Mouse (Mus musculus) kidney, postnatal 36 days (tissue): ENCODE measurements around the gene Chrna9.
"Not testable (repeated sequence)": the region's sequence is repeated elsewhere in the genome, so short reads cannot be mapped to it uniquely, and the experiment has no call there.

ENCODE experiments used
- DNase-seq, 2 experiments: peaks; one replicate each; pipeline ENCODE4 v3.0.0; 2021 to 2022; ENCODE audit warnings: mixed read lengths in 2 of 2

Gene Chrna9

DNA sequence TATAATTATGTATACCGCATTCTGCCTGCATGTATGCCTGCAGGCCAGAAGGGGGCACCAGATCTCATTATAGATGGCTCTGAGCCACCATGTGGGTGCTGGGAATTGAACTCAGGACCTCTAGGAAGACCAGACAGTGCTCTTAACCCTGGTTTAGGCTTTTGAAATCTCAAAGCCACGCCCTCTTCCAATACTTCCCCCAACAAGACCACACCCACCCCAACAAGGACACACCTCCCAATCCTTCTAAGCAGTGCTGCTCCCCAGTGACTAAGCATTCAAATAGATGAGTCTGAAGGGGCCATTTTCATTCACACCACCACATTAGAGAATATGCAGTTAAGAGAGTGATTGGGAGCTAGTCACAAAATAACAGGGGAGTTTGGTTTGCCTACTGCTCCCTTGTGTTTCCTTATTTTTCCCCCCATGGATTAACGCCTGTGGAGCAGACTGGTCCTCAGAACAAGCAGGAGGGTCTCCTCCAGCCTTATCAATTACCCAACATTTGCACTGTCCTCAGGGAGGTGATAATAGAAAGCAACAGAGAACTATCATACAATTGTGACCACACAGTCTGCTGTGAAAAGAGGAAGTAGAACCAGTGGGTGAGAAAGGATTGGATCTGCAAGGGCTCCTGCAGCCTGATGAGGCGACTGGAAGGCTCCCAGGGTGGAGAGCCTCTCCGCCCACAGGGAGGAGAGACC is 25.3 kb downstream of the Chrna9 start:
- DNase-seq, result no peak

DNA sequence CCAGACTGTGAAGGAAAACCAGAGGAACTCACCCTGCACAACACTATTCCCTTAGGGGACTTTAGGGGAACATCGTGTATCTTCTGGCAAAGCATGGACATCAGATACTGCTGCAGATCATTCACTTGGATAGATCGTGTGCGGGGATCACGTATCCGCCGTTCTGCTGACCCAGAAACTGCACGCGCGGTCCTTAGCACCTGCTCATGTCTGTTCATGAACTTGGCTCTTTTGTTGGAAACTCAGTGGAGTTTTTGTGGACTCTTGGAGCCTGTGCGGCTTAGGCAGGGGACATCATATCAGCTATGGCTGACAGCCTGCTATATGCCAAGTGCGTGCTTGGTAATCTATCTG is 25.9 kb downstream of the Chrna9 start:
- DNase-seq, result no peak

DNA sequence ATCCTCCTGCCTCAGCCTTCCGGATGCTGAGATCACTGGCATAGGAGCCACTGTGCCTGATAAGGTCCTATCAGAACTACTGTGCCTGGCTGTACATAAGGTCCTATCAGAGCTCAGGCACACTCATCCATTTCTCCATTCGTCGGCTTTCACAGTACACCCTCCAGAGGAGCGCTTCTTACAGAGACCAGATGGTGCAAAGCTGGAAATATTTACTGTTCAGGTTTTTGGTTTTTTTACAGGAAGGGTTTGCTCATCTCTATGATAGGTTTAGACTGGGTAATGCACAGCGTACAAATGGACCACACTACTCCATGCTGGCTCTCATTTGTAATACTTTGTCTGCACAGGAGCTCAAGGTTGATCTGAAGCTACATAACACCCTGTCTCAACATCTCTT is 28.6 kb downstream of the Chrna9 start:
- DNase-seq, result no peak

DNA sequence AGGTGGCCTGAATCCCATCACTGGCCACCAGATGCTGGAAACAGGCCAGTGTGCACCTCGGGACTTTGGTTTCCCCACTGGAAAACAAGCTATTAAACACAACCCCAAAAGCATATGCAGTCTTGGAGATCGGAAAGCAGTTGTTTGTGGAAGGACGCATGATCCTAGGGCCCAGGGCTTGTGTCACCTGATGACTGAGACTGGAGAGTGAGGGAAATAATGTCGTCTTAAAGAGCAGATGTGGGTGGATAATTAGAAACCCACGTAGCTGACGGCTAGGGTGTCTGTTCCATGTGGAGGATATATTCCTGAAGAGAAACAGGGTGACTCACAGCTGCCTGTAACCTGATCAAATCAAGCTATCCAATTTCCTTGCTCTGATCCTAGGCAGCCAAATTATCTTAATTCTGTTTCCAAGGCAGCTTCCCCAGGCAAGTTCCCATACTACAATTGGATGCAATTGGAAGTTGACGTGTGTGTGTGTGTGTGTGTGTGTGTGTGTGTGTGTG is 31.1 kb downstream of the Chrna9 start:
- no peak for DNase-seq

DNA sequence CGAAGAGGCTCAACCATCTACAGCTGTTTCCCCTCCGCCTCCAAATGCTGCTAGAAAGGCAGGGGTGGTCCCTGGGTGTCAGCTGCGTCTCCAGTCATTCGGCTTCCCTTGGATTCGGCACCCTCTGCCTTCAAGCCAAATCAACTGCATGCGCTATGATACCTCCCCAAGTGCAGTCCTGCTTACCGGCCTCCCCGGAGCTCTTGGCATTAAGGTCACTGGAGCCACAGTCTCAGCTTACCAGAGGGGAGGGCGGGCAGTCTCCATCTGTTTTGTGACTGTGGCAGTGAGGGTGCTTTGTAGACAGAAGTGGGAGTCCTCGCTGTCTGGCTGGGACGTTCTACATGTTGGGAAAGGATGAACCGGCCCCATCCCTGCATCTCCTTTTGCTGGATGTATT is 32.4 kb downstream of the Chrna9 start:
- no peak for DNase-seq

DNA sequence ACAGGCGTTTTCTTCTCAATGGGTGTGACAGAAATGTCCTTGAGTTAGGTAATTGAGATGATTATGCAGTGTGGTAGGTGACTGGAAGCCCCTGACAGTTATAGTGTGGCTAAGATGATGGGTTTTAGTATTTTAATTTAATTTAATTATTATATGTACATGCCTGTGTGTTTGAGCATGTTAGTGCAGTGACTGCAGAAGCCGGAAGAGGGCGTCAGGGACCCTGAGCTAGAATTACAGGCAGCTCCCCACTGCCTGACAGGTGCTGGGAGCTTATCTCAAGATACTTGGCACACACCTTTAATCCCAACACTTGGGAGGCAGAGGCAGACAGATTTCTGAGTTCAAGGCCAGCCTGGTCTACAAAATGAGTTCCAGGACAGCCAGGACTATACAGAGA is 33.3 kb downstream of the Chrna9 start:
- no peak for DNase-seq

DNA sequence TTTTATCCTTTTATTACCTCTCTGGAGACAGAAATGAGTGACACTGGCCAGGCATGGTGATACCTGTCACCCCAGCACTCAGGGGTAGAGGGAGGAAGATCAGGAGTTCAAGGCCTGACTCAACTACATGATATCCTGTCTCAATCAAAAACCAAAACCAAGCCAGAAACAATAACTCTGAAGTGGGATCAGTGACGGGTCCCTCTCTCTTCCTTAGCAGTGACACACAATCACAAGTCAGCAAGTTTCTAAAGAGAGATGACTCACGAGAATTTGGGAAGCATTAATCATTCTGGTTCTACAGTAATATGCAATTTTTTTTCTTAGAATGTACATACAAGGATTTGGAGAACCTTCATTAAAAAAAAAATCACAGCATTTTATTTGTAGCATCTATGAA is 38.5 kb downstream of the Chrna9 start:
- no peak for DNase-seq

DNA sequence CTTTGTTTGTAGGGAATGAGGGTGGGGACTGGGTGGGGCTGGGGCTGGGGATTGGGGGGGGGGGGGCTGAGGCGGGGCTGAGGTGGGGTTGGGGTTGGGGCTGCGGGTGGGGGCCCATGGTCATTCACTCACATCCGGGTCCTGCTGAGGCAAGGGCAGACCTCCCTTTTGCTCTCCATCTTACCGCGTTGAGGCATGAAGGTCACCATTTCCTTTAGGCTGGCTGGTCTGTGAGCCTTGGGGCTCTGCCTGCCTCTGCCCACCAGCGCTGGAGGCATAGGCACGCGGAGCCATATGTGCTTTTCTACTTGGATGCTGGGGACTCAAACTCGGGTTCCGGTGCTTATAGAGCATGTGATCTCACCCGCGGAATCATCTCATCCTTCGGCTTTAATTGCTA is 41.0 kb downstream of the Chrna9 start:
- DNase-seq, result no peak

DNA sequence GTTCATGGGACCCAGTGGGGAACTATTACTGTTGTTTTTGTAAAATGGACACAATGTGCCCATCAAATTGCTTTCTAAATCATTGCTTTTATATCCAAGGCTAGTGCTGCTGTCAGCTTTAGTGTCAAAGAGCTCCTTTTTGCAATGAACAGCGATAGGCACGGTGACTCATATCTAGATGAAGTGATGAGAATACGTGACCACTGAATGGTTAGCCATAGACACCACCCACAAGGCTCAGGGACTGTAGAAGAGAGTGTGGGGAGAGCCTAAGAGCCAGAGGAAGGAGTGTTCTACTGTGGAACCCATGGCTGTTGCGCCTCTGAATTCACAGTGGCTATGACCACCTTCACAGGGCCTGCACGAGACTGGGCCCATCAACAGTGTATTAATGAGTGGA is 51.7 kb downstream of the Chrna9 start:
- DNase-seq, result no peak

DNA sequence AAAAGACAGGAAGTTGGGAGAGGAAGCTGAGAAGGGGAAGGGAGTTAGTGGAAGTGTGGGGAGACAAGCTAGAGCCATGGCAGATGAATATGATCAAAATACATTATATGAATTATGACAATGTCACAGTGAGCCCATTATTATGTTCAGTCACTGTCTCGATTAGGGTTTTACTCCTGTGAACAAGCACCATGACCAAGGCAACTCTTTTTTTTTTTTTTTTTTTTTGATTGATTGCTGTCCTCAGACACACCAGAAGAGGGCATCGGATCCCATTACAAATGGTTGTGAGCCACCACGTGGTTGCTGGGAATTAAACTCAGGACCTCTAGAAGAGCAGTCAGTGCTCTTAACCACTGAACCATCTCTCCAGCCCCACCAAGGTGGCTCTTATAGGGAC is 52.3 kb downstream of the Chrna9 start:
- not testable (repeated sequence) for DNase-seq

DNA sequence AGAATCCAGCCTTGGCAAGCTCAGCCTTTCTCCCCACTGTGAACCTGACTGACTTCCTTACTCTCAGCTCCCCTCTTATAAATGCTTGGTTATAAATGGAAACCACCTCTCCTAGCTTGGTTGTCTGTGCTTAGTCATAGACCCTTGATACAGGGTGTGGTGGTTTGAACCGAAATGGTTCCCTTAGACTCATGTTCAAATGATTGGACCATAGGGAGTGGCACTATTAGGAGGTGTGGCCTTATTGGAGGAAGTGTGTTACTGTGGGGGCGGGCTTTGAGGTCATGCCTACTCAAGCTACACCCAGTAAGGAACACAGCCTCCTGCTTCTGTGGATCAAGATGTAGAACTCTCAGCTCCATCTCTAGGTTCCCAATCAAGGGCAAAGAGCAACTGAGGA is 56.5 kb downstream of the Chrna9 start:
- DNase-seq, result no peak

DNA sequence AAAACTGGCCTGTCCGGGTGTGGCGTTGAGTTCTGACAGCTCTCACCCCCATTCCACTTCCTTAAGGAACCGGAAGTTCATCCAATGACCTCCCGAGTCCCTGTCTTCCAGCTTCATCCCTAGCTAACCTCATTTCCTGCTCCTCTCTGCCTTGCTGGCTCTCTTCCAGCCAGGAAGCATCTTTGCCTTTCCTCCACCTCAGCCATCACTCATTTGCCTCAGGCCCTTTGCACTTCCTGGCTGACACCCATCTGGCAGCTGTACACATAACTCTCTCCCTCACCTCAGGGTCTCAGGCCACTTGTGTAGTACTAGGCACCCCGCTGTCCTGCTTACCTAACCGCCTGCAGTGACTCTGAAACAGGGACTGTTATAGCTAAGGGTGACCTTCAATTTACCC is 59.9 kb downstream of the Chrna9 start:
- DNase-seq, result peak; percentile 73 to 76

DNA sequence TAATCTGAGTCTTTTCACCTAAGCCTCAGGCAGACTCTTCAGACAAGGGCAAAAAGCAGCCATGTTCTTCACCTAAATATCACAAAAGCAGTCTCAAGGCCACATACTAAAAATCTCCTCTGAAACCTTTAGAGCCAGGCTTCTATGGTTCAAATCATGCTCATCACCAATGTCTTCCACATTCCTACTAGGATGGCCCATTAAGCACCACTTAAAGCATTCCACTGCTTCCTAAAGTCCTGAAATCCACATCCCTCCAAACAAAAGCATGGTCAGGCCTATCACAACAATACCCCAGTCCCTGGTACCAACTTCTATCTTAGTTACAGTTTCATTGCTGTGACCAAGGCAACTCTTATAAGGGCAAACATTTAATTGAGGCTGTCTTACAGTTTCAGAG is 63.1 kb downstream of the Chrna9 start:
- no peak for DNase-seq

DNA sequence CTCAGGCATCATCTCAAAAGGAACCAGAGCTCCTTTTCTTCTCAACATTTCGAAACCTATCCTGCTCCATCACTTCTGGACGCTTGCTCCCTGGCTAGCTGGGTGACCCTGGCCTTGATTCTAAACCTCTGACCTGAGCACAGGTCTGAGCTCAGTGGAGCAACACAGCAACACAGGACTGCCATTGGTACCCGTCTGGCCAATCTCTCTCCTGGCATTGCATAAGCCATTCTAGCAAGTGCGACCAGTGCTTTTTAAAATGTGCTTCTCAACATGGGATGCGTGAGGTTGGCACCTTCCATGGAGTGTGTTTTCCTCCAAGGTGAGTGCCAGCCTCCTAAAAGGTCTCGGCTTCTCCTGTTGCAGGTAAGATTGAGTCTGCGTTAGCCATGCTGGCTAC is 64.4 kb downstream of the Chrna9 start:
- DNase-seq, result no peak

DNA sequence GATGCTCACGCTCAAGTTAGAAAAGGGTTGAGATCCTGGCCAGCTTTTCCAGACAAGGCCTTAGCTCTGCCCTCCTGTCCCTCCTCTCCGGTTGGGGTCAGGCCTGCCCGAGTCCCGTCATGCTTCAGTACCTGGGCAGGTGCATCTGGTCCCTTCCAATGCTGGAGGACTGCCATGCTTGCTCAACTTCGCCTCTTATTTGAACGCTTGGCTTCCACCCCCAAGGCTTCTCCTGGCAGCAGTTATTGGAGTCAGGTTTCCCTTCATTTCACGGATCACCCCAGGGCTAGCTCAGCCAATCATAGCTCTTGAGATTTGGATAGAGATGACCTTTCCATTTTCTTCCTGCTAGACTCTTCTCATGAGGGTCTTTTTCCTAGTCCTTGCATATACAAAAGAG is 65.4 kb downstream of the Chrna9 start:
- DNase-seq, result peak; percentile 89 to 92

DNA sequence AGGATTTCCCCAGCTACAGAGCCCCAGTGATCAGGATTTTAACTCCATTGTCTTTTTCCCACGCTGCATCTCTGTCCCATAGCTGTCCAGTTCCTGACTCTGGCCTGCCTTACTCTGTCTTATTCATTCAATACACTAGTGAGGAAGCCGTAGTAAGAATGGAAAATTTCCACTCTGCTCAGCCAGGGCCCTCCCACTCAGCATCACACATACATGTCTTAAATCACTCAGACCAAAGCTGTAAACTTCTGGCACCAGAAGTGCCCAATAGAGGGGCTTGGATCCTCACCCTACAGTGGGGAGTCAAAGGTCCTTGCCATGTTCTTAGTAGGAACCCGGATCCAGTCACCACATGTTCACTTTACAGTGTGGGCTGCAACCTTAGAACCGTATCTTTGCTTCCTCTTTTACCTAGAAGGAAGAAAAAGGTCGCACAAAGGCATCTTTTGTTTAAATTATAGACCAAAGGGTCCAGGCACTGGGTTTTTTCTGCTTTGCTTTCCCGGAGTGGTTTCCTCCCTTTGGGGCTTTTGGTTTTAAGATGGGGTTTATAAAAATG is 65.9 kb downstream of the Chrna9 start:
- no peak for DNase-seq

DNA sequence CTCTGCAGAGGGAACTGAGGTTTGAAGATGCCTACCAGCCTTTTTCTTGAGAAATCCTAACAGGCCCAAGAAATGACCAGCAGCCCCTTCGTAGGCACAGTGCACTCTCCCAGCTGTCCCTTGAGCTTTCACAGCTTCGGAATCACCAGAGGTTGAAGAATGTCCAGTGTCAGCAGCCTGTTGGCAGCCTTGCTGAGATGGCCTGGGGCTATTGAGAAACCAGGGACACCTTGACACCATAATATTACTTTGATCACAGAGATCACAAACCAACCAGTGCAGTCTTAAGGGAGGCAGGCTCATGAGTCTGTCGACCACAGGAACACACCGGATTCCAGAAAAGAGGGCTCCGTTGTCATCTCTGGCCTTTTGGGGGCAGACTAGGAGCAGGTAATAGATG is 66.5 kb downstream of the Chrna9 start:
- DNase-seq, result no peak

DNA sequence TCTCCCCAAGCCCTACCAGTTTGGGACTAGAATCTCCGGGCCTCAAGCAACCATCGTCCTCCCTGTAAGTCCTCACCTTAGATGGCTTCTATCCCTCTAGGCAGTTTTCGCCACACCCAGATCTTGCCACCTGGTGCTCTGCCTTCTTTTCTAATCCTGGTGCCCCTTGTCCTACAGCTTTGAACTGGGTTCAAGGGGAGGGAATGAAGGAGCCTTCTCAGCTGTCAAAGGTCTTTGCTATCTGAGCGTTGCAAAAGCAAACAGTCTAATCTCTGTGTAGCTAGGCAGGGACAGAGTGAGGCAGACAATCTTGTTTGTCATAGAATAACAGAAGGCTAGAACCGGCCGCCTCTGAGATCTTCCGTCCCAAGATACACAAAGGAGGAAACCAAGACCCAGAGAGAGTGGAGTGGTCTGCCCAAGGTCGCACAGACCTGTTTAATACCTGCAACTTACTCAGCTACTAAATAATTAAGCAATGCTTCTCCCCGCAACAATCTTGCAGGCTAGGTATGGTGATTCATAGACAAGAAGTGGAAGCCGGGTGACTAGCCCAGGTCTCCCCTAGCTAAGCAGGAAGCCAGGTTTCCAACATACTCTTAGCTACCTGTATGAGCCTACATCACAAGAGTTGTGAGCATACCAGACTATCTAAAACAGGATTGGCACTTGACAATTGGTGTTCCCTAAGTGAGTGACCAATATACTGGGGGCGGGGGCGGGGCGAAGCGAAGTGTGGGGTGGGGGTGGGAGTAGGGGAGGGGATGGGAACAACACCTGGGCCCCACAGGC is 69.6 kb downstream of the Chrna9 start, which contains the start of gene 9130230L23Rik:
9130230L23Rik (minus strand) TSS at position 152 of the 792 bp plus-strand sequence.
- no peak for DNase-seq

DNA sequence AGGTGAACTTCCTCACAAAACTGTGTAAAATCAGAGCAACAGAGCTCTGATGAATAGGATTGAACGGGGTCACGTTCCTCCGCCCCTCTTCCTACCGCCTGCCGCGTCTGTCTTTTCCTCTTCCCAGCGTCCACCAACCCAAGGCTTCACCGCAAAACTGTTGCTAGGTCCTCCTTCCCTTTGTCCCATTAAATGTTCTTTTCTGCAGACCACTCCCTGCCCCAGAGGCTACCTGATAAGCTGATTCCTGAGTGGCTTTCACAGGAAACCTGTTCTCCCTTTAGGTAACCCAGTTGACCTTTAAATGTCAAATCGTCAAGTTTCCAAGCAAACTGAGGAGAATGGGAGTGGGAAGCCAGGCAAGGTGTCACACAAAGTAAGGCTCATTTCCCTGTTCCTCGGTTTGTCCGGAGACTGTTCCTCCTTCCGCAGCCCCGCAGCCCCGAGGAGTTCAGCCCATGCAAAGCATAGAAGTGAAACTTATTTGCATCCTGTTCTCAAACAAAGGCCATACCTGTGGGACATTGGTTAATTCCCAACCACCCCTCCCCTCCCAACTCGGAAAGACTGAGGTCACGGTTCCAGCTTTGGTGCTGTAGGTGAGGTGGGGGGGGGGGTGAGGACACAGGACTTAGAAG is 70.4 kb downstream of the Chrna9 start:
- DNase-seq, result peak; percentile 55 to 65

DNA sequence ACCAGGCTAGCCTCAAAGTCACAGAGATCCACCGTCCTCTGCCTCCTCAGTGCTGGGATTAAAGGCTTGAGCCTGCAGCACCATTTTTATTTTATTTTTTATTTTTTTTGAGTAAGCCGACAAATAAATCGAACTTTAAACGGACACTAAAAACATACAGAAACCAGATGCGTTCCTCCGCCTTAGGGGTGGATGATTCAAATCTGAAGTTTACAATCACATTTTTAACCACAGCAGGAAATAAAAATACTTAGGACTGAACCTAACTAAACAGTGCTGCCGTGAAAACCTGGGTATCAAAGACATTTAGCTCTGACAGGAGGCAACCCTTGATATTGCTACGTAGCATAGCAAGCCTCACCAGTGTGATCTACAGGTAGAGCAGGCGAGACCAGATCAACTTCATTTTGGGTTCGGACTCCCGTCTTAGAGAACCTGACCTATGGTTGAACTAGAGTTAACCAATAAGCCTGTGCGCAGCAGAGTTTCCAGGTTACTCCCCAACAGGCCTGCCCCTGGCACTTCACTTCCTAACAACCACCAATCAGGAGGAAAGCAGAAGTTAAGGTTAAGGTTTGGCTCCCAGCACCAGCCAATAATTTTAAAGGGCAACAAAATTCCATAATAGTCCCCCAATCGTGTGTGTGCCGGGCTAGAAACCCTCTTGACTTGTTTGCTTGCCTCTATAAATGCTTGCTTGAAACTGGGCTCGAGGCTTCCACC is 73.7 kb downstream of the Chrna9 start:
- DNase-seq, result no peak

DNA sequence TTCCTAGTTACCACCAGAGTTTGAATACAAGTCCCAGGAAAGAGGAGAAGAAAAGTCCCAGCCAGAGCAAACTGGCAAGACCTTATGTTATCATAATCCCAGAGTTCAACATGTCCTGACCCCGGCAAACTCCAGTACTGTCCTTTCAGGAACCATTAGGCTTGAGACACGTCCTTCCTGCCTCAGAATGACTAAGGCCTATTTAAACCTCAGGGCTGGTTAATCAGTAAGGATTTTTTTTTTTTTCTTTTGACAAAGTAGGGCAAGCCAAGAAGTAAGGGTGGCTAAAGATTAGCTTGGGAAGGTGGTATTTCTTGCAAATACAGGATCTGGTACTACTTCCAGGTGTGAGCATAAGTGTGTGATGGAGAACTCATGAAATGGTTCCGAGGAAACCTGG is 79.3 kb downstream of the Chrna9 start:
- DNase-seq, result peak; percentile 62 to 82

DNA sequence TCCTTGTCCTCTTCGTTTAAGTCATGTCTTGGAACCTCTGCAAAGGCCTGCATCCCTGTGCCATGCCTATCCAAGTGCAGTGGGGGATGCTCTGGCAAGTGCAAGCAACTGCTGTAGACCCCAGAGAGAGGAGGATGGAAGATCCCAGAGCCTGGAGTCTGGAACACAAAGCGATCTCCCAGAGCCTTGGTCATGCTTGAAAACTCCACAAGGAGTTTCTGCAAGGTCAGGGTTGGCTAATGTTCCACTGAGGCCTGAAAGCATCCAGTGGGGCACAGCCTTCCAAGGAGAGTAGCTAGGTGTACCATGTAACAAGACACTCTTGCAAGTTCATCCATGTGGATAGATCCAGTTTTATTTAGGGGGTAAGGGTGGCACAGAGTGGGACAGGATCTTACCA is 79.7 kb downstream of the Chrna9 start:
- peak; percentile 71 to 79 for DNase-seq

DNA sequence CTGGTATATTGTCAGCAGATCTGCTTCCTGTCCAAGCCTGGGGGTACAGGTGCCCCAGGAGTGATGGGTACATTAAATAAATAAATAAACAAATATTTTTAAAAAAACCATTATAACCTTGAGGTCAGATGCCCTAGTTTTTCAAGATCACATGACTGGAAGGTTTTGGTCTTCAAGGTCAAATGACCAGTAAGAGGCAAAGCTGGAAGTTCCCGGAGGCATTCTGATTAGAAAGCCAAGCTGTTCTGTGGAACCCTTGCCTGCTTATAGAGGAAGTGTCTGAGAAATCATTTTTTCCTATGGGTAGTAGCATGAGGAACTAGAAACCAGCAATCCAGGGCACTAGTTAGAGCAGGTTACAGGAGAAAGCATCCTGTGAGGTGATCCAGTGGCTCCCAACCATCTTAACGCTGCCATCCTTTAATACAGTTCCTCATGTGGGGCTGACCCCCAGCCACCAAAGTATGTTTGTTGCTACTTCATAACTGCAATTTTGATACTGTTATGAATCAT is 80.8 kb downstream of the Chrna9 start:
- DNase-seq, result no peak
